Mouse (Mus musculus) cerebellum, adult 9-11 months (tissue): ENCODE measurements around the gene Dhx30.

Experiments used
- DNase-seq: peaks from one replicate; pipeline ENCODE4 v3.0.0; 2022

Dhx30 gene

DNA sequence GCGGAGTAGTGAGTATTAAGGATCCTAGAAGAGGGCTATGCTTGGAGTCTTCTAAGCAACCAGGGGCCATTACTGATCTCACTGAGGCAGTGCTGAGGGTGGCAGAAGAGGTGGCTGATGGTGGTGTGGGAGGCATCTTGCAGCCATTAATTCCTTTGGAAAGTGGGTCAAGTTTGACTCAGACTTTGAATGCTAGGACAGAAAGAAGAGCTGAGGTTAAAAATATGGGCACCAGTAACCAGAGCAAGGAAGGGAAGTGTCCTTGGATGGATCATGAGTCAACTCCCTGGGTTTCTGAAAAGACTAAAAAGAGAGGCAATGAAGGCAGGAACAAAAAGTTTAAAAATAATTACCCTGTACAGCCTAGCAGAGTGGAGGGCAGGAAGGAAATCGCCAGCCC, 79.1 kb downstream of the Dhx30 start:
- no peak for DNase-seq

DNA sequence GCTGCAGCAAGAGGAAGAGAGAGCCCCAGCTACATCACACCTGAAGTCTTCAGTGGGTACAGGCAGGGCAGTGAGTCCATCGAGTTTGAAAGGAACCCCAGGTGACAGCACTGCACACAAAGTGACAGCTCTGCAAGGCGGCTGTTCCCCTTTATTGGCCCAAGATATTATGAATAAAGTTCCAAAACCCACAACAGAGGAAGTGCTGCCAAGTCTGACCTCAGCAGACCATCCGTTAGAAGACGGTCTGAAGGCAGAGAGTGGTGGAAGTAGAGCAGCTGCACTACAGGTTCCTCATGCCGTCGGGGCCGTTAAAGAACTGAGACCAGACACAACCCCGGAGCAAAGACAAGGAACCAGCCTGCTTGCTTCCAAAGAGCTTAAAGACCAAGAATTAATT, 79.7 kb downstream of the Dhx30 start:
- DNase-seq = no peak

DNA sequence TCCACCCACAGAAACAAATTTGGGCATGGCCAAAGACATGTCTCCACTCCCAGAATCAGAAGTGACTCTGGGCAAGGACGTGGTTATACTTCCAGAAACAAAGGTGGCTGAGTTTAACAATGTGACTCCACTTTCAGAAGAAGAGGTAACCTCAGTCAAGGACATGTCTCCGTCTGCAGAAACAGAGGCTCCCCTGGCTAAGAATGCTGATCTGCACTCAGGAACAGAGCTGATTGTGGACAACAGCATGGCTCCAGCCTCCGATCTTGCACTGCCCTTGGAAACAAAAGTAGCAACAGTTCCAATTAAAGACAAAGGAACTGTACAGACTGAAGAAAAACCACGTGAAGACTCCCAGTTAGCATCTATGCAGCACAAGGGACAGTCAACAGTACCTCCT, 82.5 kb downstream of the Dhx30 start:
- no peak for DNase-seq
